Mouse (Mus musculus) embryo, embryonic 9.5 days (tissue): ENCODE data around the gene Slc2a5.

Experiments used
- DNase-seq: peaks from one replicate; pipeline ENCODE4 v3.0.0-alpha.2; 2017; ENCODE audit errors: extremely low spot score

Gene Slc2a5

DNA sequence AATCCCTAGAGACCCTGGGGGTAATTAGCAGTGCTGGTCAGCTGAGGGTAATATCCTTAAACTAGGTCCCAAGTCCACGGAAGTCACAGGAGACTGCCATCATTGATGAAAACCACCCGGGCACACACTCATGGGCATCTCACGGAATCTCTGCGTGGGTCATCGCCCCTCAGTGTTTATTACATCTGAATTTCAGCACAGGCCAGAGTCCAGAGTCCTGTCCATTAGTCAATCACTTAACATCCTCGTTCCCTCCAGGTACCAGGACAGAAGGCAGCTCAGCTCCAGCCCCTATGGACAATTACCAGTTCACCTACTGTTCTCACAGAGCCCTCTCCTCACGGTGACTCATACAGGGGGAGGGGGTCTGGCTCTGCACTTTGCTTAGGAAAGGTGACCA lies 16.3 kb upstream of the Slc2a5 start:
- DNase-seq, result no peak

DNA sequence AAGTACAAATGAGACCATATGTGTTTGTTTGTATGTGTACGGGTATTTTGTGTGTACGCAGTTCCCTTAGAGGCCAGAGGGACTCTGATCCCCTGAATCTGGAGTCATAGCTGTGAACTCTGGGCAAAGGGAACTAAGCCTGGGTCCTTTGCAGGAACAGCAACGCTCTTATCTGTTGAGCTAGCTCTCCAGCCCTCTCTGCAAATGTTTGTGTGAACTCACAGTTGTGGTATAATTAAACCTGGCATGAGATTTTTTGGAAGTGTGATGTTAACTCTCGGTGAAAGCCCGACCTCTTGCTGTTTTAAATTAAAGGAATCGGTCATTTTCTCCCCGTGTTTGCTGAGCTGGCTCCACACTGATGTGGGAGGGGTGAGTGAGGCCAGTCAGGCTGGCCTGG lies 13.4 kb upstream of the Slc2a5 start:
- no peak for DNase-seq

DNA sequence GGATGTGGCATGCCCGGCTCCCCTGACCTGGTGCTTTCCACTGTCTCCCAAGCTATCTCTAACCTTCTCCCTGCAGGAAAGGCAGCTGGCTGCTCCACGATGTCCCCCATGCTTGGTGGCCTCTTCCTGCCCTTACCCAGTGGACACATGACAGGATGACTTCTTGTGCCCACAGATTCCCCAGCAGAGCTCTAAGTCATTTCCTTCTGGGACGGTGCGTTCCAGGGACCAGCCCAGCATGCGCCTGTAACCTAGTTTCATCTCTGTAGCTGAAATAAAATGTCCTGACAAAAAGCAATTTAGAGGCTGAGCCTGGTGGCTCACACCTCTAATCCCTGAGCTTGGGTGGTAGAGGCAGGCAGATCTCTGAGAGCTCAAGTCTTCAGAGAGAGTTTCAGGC lies 12.4 kb upstream of the Slc2a5 start:
- no peak for DNase-seq

DNA sequence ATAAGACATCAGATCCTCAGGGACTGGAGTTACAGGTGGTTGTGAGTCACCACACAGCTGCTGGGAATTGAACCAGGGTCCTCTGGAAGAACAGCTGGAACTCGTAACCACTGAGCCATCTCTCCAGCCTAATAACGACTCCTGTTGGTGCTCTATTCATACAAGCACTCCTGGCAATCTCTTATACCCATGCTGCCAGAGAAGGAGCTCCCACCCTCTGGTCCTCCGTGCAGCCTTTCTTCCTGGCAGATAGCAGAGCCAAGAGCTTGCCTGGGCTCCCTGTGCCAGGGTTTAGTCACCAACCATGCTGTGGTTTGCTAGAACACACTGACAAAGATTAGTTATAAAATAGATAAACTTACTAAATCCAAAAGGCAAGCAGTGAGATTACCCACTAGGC lies 9.4 kb upstream of the Slc2a5 start:
- DNase-seq, result no peak

DNA sequence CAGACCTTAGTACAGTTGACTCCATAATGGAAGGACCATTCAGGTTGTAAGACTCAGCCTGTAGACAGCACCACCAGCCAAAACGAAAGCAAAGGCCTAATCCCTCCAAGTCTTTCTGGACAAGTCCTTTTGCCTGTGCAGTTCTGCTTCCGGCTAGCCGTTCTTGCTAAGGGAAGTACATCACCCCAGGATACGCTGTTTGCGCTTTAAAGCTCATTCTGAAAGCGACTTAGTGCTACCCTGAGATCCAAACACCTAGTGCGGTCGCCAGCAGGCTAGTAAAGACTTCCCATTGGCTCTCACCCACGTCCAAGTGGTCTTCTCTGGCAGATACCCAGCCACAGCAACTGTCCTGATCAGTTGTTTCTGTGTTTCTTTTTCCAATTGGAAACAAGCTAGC lies 8.7 kb upstream of the Slc2a5 start:
- DNase-seq, result no peak

DNA sequence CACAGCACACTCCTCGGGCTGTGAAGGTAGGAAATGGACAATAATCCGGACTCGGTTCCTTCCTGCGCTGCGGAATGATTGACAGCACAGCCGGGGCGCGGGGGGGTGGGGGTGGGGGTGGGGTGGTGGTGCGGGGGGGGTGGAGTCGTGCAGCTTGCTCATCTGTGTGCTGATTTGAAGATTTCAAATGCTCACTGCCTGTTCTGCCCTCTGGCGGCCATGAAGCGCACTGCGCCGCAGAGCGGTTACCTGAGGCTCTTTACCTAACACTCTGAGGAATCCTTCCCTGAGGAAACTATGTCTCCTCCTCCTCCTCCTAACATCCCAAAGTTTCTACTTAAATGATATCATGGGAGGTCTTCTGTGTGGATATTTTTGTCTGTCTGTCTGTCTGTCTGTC lies 6.2 kb upstream of the Slc2a5 start:
- DNase-seq, result peak; percentile 63

DNA sequence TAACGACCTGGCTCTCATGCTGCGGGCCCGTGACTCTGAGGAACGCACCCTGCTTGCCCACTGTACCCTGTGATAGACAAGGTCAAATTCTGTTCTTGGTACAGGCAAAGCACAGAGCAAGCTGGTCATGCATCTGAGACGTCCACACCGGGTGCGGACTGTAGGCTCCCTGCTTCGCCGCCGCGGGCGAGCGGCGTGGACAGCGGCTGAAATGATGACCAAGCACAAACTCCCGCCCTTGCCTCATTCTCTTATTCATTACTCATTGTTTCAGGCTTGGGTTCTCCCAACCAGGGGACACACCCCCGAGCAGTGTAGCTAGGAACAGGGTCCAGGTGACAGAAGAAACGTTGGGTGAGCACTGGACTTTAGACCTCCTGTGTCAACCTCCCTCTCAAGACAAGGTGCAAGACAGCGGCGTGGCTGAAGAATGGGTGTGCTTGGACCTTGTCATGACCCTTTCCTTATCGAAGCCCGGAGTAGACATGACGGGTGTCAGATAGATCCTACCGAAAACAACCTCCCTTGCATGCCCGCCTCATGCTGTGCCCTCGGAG lies 4.5 kb upstream of the Slc2a5 start:
- DNase-seq, result no peak

DNA sequence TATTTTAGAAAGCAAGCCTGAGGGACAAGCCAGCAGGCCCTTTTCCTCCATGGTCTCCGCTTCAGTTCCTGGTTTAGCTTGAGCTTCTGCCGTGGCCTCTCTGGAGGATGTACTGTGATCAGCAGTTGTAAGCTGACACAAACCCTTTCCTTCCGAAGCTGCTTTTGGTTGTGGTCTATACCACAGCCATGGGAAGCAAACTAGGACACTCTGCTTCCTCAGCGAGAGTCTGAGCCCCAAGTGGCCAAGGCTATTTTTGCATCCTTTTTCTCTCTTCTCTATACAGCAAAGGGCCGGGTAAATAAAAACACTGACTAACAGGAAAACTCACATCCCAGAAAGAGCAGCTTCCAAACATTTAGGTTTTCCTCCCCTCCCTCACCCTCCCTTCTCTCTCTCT lies 1.8 kb upstream of the Slc2a5 start:
- DNase-seq, result no peak

DNA sequence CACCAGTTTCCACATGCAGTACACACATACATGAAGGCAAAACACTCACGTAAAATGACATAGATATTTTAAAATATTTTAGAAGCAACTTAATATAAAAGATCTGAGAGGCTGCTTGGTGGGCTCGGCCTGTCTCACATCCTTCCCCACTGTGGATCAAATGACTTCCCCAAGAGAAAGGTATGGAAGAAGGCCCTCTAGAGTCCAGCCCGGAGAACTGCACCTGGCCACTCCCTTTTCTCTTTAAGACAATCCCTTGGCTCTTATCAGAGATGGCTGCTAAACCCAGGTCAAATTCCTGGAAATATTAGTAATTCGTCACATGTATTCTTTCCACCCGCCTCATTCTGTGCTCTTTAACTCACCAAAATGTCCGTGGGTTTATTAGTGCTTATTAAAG lies 920 bp upstream of the Slc2a5 start:
- DNase-seq, result no peak

DNA sequence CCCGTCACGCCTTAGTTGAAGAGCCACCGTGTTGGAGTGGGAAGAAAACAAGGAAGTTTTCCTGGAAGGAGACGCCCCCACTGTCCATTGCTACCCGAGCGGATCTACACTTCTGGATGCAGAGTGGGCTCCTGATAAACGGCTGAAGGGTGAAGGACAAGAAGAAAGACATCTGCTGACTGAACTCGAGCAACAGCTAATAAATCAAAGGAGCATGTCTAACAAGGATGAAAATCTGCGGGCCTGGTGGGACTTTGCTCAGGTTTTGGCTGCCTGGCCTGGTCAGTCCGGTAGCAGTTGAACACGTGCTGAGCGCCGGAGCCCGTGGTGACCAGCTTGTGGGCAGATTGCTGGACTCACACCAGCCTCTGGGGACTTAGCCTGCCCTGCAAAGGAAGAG lies 557 bp downstream of the Slc2a5 start:
- DNase-seq, result no peak

DNA sequence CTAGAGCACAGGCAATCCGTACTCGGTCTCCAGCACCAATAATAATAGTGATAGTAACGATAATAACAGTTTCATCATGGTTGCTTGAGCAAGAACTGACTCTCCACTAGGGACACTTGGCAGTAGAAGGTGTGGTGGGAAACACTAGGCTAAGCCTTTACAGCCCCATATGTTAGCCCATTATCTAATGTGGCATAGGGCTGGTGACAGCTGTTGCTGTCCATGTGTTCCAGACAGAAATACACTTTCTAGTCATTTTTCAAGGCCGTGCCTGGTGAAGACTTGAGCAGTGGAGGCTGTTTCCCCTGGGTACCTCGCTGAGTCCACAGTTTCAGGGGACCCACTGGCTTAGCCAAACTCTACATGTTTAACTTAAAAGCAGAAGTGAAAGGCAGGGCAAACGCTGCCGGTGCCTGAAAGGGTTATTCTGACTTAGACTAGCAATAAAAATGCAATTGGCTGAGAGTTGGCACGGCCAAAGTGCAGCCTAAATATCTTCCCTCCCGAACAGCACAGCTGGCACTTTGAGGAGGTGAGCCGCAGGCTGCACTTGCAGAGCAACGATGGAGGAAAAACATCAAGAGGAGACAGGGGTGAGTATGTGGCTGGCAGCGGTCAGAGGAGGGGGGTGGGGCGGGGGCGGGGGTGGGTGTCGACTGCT lies 1.2 kb downstream of the Slc2a5 start:
- DNase-seq, result no peak

DNA sequence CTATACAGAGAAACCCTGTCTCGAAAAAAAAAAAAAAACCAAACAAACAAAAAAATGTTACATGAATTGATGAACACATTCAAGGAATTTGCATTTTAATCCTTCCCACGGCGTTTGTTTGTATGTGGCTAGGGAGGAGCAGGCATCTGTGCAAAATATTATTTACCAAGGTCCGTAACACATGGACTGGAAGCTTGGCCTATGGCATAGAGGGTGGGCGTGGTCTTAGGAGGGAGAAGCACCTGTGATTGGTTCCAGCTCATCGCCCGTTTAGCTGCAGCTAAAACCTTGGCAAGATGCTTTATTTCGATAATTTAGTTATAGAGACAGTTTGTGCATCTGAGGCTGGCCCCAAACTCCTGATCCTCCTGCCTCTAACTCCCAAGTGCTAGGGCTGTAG lies 2.3 kb downstream of the Slc2a5 start:
- DNase-seq, result no peak

DNA sequence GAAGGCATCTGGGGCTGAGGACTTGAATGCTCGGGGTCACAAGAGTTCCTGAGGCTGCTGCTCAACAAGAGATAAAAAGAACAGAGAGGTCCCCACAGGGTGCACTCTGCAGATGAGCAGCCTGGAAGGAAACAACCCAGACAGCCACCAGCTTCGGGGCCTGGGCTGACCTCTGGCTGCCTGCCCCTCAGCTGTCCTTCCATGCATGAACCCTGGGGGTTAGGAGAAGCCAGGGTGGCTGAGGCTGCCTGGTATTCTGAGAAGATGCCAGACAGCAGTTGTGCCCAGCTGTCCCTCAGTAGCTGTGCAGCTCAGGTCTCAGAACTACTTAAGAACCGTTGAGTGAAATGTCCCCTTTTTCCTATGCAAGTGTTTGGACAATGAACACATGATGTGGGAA lies 3.4 kb downstream of the Slc2a5 start:
- no peak for DNase-seq

DNA sequence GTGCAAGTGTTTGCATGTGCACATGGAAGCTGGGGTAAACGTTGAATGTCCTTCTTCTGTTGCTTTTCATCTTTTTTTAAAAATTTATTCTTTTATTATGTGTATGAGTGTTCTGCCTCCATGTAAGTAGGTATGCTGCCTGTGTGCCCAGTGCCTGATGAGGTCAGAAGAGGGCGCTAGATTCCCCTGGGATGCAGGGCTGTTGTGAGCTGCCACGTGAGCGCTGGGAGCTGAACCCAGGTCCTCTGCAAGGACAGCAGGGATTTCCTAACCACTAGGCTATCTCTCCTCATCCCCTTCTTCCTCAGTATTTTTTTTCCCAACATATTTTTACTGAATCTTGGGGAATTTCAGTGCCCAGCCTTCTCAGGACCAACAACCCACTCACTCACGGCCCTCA lies 7.3 kb downstream of the Slc2a5 start:
- no peak for DNase-seq

DNA sequence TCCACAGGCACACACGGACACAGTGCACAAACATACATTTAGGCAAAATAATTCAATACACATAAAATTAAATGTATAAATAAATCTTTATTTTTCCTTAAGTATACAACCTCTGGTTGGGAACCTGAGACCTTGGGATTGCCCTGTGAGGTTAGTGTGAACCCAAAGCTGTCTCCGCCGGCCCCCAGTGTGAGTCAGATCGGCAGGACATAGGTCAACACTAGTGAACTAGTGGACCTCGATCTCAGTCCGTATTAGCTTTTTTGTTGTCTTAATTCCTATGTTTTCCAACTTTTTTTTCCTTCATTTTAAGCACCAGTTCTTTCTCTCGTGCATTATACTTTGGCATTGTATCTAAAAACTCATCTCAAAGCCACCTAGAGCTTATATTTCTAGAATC lies 8.8 kb downstream of the Slc2a5 start:
- DNase-seq, result no peak

DNA sequence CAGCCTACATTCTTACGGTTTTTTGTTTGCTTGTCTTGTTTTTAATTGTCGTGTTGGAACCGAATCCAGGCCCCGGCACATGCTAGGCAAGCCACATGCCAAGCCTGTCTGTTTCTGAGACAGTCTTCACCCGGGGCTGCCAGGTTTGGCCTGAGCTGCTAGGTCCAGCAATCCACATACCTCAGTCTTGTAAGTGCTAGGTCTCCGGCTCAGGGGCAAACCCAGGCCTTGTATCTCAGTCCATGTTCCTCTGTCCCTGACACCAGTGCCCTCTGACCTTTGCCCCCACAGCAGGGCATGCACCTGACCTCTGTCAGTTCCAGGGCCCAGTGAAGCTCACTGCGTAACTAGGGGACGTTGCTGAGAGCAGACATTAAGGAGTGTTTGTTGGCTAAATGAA lies 9.5 kb downstream of the Slc2a5 start:
- peak; percentile 52 for DNase-seq

DNA sequence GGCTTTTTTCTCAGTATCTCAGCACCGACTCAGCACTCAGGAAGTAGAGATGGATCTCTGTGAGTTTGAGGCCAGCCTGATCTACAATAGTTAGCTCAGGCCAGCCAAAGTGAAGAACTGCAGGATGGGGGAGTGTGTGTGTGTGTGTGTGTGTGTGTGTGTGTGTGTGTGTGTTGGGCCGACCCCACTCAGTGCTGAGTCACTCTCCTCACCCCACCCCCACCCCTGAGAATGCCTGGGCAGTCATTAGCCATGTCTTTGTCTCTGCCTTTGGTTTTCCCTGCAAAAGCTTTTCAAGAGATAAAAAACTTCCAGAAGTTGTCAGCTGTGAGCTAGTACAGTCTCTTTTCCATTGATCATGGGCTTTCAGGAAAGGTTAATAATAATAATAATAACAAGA lies 11.6 kb downstream of the Slc2a5 start:
- no peak for DNase-seq

DNA sequence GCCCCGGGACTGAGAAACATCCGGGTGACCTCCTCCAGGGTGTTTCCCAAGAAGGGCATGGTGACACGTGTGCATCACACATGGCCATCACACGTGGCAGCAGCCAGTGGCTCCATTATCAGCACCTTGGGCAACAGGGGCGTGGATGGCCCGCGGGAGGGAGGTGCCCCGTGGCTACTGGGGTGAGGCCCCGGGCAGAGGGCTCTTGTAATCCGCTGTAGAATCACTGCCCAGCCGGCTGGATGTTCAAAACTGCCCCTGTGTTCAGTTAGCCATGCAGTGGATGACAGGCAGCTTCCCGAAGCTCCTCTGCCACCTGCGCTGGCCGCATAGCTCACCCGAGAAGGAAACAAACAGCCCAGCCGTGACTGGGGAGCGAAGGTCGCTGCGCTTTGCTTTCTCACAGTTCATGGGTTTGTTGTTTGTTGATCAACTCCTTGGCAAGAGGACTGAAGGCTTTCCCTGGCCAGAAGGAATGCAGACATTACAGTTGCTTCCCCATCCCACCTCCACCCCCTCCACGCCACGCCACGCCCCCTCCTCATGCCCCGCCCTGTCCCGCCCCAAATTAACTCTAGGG lies 13.7 kb downstream of the Slc2a5 start:
- no peak for DNase-seq

DNA sequence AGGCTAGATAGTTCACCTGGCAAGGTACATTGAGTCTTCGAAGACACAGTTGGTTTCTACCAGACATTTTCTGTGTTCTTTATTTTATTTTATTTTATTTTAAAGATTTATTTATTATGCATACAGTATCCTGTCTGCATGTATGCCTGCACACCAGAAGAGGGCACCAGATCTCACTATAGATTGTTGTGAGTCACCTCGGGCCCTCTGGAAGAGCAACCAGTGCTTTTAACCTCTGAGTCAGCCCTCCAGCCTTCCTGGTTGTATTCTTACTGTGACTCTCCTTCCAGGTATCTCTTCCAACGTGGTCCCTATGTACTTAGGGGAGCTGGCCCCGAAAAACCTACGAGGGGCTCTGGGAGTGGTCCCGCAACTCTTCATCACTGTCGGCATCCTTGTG lies 16.2 kb downstream of the Slc2a5 start:
- DNase-seq, result no peak

DNA sequence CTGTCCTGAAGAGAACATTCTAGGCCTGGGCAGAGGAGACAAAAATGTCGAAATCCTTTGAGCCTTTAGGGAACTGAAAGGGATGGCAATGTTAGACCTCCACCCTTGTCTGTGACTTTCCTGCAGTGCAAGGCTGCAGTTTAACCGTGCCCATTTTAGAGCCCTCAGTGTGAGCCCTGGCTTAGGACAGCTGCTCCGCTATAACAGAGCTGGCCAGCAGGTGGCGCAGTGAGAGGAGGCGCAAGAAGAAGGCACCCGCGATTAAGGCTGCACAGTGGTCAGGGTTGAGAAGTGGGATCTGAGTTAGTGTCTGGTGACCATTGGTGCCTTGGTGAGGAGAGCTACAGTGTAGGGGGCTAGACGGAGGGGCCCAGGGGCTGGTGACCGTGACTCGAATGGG lies 17.6 kb downstream of the Slc2a5 start:
- peak; percentile 77 for DNase-seq

DNA sequence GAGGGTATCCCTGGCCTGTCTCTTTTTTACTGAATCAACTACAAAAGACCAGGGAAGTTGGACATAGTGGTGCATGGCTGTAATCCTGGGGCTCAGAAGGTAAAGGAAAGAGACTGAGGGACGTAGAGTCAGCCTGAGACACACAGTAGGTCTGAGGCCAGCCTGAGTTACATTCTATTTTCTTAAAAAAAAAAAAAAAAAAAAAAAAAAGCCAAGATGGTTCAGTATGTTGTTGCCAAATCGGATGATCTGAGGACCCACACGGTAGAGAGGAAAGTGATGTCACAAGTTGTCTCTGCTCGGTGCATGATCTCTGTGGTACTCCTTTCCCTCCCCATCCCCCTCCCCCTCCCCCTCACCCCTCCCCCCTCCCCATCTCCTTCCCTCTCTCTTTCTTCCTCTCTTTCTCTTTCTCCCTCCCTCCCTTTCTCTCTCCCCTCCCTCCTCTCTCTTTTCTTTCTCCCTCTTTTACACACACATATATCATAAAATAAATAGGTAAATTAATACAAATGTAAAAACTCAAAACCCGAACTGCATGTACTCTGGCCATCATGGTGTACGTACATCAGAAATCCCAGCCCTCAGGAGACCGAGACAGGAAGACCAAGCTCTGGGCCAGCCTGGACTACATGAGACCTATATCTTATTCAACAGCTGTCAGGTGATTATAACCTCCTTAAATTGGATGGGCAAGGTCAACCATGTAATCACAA lies 18.4 kb downstream of the Slc2a5 start:
- DNase-seq, result no peak

DNA sequence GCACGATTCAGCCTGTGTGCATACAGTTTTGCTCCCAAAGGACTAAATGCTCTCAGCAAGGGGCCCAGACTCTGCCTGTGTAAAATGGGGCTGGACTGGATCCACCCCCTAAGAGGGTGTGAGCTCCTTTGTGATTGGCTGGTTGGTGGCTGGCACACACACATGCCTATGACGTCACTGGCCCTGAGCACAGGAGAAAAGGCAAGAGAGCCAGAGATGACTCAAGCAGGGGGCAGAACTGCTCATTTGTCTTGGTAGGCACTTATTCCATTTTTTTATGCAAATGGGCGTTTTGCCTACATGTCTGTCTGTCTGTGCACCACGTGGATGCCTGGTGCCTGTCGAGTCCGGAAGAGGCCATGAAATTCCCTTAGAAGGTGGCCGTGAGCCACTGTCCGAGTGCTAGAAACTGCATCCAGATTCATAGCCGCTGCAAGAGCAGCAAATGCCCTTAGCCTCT lies 19.0 kb downstream of the Slc2a5 start:
- DNase-seq, result peak; percentile 72

DNA sequence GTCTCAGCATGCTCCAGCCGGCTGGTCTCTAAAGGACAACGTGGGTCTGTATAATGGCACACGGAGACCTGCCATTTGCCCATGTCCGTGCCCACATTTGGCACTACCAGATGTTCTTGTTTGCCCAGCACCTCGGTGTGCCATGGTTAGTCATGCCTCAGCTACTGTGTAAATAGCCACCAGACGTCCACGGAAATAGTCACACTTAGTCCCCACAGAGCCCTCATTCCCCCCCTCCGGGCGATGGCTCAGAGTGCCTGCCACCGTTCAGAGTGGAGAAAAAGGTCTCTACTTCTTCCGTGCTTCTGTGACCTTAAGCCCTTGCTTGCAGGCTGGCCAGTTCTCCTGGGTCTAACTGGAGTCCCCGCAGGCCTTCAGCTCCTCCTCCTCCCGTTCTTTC lies 20.0 kb downstream of the Slc2a5 start:
- DNase-seq, result no peak
